Mouse (Mus musculus) adrenal gland, postnatal 36 days (tissue): ENCODE measurements around the gene Elmo2. TPM values are rescaled to one million over a fixed set of nuclear protein-coding genes. Genes with fewer than 3 reads are reported as not detected.

Experiments used
- DNase-seq, 2 experiments: peaks; one replicate each; pipeline ENCODE4 v3.0.0; 2021; ENCODE audit warnings: mixed read lengths in 1 of 2
- long read RNA-seq, 2 experiments: library from polyadenylated mRNA; stranded (forward); transcript quantifications; one replicate each; pipeline ENCODE4 v2.0.0; 2021; ENCODE audit warnings: borderline sequencing depth in 2 of 2
- total RNA-seq, 2 experiments: library from RNA; stranded (reverse); gene quantifications; 2 replicates each; pipeline ENCODE4 v1.2.3; 2021

The Elmo2 gene
- 10 to 100 TPM; 25.8 to 27.9 TPM for total RNA-seq
- long read RNA-seq, experiment 1, partial matches to known transcripts: 0 of 8 reads
- long read RNA-seq, experiment 1, other reads (novel, unspliced or antisense): 4 of 8 reads
- long read RNA-seq, experiment 2, full-length matches to known transcripts: 4 of 7 reads
- long read RNA-seq, experiment 2, partial matches to known transcripts: 2 of 7 reads
- long read RNA-seq, experiment 2, other reads (novel, unspliced or antisense): 1 of 7 reads

DNA sequence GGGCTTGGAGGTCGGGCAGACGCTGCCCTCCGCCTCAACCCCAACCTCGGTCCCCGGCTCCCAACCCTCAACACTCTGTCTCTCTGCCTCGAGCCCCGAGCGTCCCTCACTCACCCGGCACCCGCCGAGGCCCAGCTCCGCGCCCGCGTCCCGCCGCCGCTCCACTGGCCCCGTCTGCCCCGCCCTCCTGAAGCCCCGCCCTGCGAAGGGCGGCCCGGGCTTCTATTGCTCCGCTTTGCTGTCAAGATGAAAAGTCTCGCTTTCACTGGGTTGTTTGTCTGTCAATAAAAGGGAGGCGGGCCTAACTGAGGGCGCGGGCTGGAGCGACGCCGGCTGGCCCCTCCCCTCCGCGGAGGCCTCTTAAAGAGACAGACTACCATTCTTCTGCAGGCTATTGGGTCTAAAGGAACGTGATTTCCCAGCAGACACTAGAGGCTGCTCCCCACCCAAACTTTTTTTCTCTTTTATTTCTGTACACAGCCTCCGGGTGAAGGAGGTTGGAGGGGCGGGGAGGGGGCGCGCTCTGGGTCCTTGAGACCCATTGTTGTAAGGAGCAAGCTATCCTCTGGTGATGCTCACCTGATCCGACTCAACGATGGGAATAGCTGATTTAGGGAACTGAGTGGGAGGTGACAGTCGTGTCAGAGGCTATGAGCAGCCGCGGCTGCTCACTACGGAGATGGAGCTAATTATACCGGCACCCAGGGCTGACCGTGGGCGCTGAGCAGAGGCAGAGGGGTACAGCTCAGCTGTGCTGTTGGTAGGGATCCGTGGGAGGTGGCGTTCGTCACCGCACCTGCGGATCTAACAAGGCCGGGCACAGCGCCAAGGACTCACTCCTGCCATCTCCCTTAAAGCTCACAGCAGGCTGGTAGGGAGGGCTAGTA, at the start of gene Elmo2:
Elmo2 (minus strand) TSS at position 176 of the 887 bp plus-strand sequence.
- peak; percentile 96 for DNase-seq

GRCm38 (mm10) chr2:165376001-165376400, 49.7 kb upstream of the Elmo2 start:
- DNase-seq: no peak

DNA sequence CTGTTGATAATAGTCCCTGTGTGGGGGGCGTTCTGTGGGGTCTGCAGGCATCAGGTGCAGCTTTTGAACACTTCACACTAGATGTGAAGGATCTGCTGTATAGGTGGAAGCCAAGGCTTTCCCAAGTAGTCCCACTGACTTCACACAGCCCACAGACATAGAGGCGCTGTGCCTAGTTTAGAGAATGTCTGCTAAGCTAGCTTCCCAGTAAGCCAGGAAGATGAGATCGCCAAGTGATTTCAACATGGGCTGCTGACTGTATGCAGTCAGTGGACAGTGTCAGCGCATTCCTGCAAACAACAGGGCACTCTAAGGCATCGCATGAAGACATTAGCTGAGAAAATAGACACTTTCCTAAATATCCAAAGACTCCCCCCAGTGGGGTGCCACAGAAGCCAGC, 49.2 kb upstream of the Elmo2 start:
- DNase-seq: no peak

GRCm38 (mm10) chr2:165371066-165371465, 44.8 kb upstream of the Elmo2 start:
- no peak for DNase-seq

DNA sequence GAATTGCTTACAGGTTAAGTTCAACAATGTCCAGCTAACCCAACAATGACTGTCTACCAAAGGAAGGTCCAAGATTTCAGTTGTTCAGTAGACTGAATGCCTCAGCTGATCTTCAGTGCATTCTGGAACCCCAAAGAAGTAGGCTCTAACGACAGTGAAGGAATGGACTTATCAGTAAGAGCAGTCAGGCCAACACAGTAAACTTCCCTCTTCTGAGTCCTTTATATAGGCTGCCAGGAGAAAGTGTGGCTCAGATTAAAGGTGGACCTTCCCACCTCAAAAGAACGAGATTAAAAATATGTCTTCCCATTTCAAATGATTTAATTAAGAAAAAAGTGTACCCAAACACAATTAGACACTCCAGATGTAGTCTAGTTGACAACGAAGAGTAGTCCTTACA, 44.1 kb upstream of the Elmo2 start:
- DNase-seq: no peak

DNA sequence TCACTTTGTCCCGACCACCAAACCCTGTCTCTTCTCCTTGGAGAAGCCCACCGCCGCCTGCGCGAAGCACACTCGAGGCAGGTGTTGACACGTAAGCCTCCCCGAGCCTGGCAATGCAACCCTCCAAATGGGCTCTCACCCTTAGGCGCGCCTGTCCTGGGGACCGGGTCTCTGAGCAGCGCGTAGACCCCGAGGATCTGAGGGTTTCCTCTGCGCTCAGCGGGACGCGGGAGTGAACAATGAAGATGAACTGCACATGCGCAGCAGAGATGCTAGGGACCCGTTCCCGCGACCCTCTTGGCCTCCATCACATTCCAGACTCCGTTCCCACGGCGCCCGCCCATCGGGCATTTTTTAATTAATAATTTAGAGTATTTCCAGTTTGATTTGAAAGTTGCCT, 42.2 kb upstream of the Elmo2 start, which contains the start of gene Zfp663:
Zfp663 (minus strand) TSS at position 234 of the 400 bp plus-strand sequence.
- DNase-seq: no peak

- DNase-seq: peak; percentile 13 to 46
Measured at GRCm38 (mm10) chr2:165367868-165368439, 41.7 kb upstream of the Elmo2 start.

DNA sequence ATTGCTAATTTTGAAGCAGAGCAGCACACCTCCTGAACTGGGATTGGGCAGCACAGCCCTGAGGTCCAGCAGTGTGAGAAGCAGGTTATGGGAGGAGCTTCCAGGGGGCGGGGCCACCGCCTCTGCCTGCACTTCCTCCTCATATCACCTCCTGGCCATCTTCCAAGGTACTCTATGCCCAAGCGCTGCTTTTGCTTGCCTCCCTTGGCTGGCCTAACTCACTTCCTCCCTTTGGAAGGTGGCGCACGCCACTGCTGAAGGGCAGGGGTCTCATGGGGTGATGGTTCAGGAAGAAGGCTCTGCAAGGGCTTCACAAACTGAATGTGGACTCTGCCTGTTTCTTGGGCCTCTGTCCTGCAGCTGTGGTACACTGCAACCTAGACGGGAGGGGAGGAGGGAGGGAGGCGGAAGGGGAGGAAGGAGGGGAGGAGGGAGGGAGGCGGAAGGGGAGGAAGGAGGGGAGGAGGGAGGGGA, 40.8 kb upstream of the Elmo2 start:
- peak; percentile 22 to 61 for DNase-seq

DNA sequence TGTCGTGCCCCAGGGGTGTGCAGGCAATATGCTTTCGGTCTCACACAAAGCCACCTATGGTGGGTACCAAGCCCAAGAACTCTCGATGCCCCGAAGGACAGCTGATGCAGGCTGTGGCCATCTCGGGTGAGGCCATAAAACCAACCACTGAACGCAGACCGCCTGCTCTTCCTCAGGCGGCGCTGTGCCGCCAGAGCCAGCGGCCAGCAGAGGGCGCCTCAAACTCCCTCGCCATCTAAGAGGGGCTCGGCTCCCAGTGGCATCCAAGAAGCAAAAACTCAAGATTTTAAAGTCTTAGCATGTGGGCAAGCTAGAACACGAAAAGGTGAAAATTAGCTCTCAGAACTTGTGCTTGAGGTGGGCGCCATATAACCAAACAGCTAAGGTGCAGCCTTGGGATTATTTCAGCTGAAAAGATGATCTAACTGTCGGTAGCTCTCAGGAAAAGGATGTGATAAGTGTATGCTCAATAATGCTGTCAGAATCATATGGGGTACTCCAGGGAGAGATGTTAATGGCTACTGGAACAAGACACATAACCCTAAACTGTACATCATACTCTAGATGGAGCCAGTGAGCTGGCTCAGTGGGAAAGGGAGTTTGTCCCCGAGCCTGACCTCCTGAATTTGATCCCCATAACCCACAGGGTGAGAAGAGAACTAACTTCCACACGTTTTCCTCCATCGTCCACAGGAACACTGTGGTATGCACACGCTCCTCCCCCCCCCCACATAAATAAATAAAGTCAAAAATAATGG, 38.2 kb upstream of the Elmo2 start:
- peak; percentile 61 to 73 for DNase-seq

DNA sequence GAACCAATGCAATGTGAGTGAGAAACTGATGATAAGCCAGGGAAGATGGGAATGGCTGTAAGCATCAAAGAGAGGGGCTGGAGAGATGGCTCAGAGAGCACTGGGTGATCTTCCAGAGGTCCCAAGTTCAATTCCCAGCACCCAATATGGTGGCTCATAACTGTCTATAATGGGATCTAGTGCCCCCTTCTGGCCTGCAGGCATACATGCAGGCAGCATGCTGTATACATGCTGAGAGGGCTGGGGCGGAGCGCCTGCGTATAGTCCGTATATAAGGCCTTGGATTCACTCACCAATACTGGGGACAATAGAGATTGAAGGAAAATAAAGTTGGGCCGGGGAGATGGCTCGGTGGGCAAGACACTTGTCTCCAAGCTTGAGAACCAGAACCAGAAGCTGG, 37.0 kb upstream of the Elmo2 start:
- DNase-seq: no peak

- DNase-seq: peak; percentile 44 to 70
Measured at GRCm38 (mm10) chr2:165360861-165361260, 34.6 kb upstream of the Elmo2 start.

GRCm38 (mm10) chr2:165351828-165352513, 25.7 kb upstream of the Elmo2 start:
- no peak for DNase-seq

- no peak for DNase-seq
Measured at GRCm38 (mm10) chr2:165349466-165349865, 23.2 kb upstream of the Elmo2 start.

GRCm38 (mm10) chr2:165346180-165346579, 19.9 kb upstream of the Elmo2 start:
- no peak for DNase-seq

GRCm38 (mm10) chr2:165337191-165337590, 10.9 kb upstream of the Elmo2 start:
- peak; percentile 76 to 86 for DNase-seq

DNA sequence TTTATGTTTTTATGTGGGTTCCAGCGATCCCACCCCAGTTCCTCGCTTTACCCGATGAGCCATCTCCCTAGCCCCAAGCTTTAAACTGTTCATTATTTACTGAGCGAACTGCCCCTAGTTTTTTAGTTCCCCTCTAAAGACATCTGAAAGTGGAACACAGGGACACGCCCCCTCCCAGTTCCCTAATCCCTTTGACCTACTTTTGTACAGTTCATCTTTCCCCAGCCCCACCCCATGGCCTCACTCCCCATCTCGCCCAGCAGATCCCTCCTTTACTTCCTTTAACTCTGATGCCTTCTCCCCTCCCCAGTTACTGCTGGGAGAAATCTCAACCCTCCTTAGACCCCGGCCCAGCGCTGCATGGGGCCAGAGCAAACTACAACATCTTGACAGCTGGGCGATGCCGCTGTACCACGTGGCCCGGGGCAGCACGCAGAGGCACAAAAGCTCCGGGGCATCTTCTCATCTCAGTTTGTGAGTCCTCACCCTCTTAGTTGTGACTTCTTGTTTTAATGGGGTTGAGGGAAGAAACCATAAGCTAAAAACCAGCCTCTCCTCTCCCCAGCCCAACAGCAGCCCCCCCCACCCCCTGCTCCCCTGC, 6.4 kb upstream of the Elmo2 start:
- DNase-seq: peak in 1 of 2 experiments; percentile 42

DNA sequence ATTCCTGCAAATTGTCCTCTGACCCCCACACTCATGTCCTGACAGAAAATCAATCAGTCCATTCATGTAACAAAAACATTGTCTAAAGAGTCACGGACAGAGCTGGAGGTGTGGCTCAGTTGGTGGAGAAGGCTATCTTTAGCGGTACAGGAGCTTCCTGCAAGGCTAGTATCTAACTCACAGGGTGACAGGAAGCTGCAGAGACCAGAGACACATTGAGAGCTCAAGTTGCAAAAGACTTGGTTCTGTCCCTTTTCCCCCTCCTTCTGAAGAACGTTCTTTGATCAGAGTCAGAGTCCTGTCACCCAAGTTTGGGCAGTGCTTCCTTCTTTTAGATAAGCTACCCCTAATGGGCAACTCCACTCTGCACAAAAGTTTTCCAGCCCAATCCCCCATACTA, 3.4 kb upstream of the Elmo2 start:
- no peak for DNase-seq

DNA sequence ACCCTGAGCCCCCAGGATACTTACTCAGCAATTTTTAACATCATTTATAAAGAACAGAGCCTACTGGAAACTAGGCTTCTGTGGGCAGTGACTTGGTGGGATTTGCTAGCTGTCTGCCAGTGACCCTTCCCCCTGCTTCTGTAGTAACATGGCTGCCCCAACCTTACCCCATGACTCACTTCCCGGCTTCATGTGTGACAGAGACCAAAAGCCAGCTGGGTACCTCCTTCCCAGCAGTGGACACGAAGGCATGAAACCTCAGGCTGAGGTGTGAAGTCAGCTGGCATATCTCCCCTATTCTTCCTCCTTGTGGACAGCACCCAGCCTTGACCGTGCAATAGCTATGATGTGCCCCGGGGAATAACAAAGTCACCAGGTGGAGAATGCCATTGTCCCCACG, 2.5 kb upstream of the Elmo2 start:
- no peak for DNase-seq

DNA sequence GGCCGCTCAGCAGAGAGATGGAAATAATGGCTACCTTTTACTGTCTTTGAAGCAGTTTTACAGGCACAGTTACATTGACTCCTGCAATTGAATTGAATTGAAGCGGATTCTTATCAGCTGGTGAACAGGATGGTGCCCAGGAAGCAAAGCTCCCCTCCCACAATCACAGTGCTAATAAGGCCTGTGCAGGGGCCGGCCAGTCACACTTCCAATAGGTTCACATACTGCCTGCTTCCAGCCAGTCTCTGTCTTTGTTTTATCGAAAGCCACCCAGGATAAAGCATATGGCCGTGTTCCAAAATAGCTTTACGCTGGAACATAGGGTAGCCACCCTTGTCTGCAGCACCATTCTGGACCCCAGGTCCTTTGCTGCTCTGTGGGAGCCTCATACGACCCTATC, 1.1 kb upstream of the Elmo2 start:
- DNase-seq: no peak

DNA sequence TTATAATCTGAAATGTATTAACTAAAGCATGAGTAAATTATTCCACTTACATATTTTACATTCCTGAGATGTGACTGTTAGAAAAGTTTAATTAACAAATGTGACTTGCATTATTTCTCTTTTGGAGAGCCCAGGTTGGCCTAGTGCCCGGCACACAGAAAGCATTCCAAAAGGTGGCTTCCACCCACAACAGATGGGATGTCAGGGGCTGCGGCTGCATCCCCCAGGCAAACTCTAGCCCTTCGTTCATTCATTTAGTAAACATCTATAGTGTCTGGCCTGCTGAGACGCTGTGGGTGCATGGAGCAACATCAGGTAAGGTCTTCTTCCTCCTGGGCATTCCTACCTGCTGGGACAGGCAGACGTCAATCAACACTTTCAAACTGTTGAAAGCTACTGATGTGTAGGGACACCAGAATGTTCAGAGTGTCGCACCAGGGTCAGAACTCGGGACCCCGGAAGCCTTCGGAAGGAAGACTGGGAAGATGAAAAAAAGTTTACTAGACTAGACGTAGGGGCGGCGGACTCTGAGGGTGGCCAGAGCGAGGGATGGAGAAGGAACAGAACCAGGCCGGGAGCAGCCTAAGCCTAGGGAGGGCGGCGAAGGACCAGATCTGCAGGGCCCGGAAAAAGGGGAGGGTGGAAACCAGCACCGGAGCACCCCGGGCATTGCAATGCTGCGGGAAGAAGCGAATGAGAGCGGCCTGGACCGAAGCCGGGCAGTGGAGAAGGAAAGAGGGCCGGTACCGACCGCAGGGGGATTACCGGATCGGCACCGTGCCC, 567 bp downstream of the Elmo2 start:
- peak in 1 of 2 experiments; percentile 25 for DNase-seq
